Mouse (Mus musculus): ENCODE measurements around the gene Nav1.

Gene Nav1

GRCm38 (mm10) chr1:135617344-135617743, 10.2 kb upstream of the Nav1 start:
- DNase-seq (ENCODE audit: low read depth) = no peak

GRCm38 (mm10) chr1:135615715-135616641, 8.9 kb upstream of the Nav1 start:
- peak; percentile 80 for DNase-seq (ENCODE audit: low read depth)

GRCm38 (mm10) chr1:135609621-135610020, 2.5 kb upstream of the Nav1 start:
- peak; percentile 67 for DNase-seq (ENCODE audit: low read depth)

- DNase-seq (ENCODE audit: low read depth) = no peak
Observed at GRCm38 (mm10) chr1:135606355-135607015, 610 bp downstream of the Nav1 start.

GRCm38 (mm10) chr1:135605530-135605929, 1.6 kb downstream of the Nav1 start:
- peak; percentile 92 for DNase-seq (ENCODE audit: low read depth)

- no peak for DNase-seq (ENCODE audit: low read depth)
Observed at GRCm38 (mm10) chr1:135604361-135605052, 2.6 kb downstream of the Nav1 start.

- DNase-seq (ENCODE audit: low read depth) = no peak
Observed at GRCm38 (mm10) chr1:135603121-135603870, 3.8 kb downstream of the Nav1 start.

GRCm38 (mm10) chr1:135600023-135601005, 6.8 kb downstream of the Nav1 start:
- DNase-seq (ENCODE audit: low read depth) = peak; percentile 55

- peak; percentile 74 for DNase-seq (ENCODE audit: low read depth)
Observed at GRCm38 (mm10) chr1:135598251-135598879, 8.7 kb downstream of the Nav1 start.

GRCm38 (mm10) chr1:135594279-135594903, 12.7 kb downstream of the Nav1 start:
- DNase-seq (ENCODE audit: low read depth) = peak; percentile 39

- peak; percentile 87 for DNase-seq (ENCODE audit: low read depth)
Observed at GRCm38 (mm10) chr1:135593560-135594278, 13.4 kb downstream of the Nav1 start.

- peak; percentile 38 for DNase-seq (ENCODE audit: low read depth)
Observed at GRCm38 (mm10) chr1:135590776-135591175, 16.3 kb downstream of the Nav1 start.

- no peak for DNase-seq (ENCODE audit: low read depth)
Observed at GRCm38 (mm10) chr1:135588973-135589372, 18.1 kb downstream of the Nav1 start.

GRCm38 (mm10) chr1:135586903-135587302, 20.2 kb downstream of the Nav1 start:
- no peak for DNase-seq (ENCODE audit: low read depth)

- DNase-seq (ENCODE audit: low read depth) = no peak
Observed at GRCm38 (mm10) chr1:135585573-135585972, 21.5 kb downstream of the Nav1 start.

GRCm38 (mm10) chr1:135584587-135585541, 22.2 kb downstream of the Nav1 start:
- DNase-seq (ENCODE audit: low read depth) = no peak

GRCm38 (mm10) chr1:135583678-135584515, 23.2 kb downstream of the Nav1 start:
- DNase-seq (ENCODE audit: low read depth) = no peak
